Mouse (Mus musculus) left cerebral cortex, postnatal 10 days (tissue): ENCODE data around the gene Cldn3. TPM values are rescaled to one million over a fixed set of nuclear protein-coding genes. Genes with fewer than 3 reads are reported as not detected.

ENCODE experiments used
- DNase-seq, 2 experiments: peaks; one replicate each; pipeline ENCODE4 v3.0.0; 2021 to 2022; ENCODE audit warnings: low spot score in 2 of 2, mixed read lengths in 1 of 2; ENCODE audit errors: extremely low spot score in 1 of 2
- intact Hi-C: fragments of 180-260 bp; cut with DNase I; formaldehyde crosslinking; loops from one replicate; pipeline ENCODE4 v1.15.1; 2025
- total RNA-seq, 2 experiments: library from RNA; stranded (reverse); gene quantifications; 2 replicates each; pipeline ENCODE4 v1.2.3; 2021

The Cldn3 gene
- total RNA-seq, 2 experiments from 2014 or later, result 1.0 to 2.3 TPM

- intact Hi-C loops, result loop anchor here (5.0 kb wide), 1 partner anchor 40 kb away; the partner anchor contains the start of genes Bud23 and Dnajc30
- peak in 1 of 2 experiments; percentile 79 for DNase-seq
These were observed 35.8 kb downstream of the Cldn3 start for GRCm38 (mm10) chr5:135021814-135022213.

- intact Hi-C loops, result loop anchor here (5.0 kb wide), 1 partner anchor 39 kb away; the partner anchor contains the start of genes Bud23 and Dnajc30
- peak; percentile 86 to 96 for DNase-seq
These were observed 37.5 kb downstream of the Cldn3 start, which contains the start of gene Stx1a for GRCm38 (mm10) chr5:135023344-135024173. Gene Stx1a (plus strand): TSS chr5:135023482.

DNA sequence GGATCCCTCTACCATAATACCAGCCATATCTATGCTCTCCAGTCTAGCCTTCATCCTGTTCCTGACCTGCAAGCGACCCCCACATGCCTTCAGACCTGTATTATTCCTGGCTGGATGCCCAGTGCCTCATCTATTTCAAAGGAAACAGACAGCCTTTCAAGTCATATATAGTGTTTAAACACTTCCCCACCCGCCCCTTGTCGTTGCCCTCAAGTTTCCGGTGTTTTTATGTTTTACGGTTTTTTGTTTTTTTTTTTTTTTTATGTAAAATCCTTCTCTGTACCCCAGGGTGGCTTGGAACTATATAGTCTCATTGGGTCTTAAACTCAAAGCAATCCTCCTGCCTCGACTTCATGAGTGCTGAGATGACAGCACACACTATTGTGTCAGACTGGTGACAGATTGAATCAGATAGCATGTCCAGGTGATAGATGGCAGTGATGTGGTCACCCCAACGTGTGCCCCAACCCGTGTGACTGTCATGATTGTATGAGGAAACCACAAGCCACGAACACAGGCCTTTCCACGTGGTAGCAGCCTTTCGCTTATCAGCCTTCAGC lies 38.7 kb downstream of the Cldn3 start:
- peak in 1 of 2 experiments; percentile 83 for DNase-seq
- intact Hi-C loops, result loop anchor here (5.0 kb wide), 1 partner anchor 38 kb away; the partner anchor contains the start of genes Bud23 and Dnajc30

GRCm38 (mm10) chr5:135025899-135026298 lies 39.9 kb downstream of the Cldn3 start:
- peak in 1 of 2 experiments; percentile 69 for DNase-seq
- intact Hi-C loops, result no loop called here

DNA sequence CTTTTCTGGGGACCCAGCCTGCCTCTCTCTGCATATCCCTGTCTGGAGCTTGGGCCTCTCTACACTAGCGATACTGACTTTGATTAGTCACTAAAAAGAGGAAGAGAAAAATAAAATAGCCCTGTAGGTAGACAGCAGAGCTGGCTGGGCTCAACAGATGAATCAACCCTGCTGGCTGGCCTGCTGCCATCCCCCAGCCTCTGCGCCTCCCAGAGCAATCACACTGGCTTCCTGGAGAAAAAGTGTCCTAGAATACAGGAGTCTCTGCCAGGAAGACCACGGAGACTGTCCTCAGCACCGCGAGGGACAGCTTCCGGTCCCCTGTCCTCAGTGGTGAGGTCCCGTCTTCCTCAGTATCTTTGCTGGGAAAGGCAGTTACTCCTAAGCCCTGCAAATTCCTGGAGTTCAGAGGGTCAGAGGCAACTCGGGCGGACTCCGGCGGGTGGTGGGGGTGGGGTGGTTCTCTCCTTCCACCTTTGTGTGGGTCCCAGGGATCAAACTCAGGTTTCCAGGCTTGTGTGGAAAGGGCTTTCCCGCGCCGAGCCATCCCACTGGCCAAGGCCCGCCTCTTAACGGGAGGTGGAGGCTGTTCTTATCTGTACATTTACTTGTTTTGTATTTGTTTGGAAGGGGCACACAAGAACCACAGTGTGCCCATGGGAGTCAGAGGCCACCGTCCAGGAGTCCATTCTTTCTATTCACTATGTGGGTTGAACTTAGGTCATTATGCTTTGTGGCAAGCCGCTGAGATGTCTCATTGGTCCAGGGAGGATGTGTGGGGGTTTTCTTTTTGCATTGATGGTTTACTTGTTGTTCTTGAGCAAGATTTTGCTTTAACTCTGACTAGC lies 43.2 kb downstream of the Cldn3 start:
- intact Hi-C loops, result no loop called here
- DNase-seq, result peak in 1 of 2 experiments; percentile 81

DNA sequence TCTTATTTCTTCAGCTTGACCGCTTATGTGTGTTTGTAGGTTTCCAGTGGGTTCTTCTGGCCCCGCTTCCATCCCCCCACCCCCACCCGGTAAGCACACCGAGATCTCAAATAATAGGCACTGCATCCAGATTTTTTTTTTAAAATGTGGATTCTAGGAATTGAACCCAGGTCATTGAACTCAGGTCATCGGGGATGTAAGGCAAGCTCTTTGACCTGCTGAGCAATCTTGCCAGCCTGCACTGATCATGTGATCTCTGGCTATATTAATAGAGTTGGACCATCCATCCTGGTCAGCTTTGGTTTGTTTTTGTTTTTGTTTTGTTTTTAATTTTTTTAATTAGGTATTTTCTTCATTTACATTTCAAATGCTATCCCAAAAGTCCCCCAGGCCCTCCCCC lies 46.6 kb downstream of the Cldn3 start:
- intact Hi-C loops, result no loop called here
- DNase-seq, result no peak

DNA sequence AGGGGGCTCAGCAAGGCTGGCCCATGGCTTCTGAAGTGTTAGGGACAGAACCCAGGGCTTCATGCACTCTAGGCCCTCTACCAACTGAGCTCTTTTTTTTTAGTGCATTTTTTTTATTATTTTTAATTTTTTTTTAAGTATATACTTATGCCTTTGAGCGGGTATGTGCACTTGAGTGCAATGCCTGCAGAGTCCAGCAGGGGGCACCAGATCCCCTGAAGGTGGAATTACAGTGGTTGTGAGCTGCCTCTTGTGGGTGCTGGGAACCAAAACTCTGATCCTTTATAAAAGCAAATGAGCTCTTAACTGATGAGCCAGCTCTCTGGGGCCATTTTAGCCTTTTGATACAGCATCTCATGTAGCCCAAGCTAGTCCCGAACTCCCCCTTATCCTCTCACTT lies 48.6 kb downstream of the Cldn3 start:
- intact Hi-C loops, result no loop called here

DNA sequence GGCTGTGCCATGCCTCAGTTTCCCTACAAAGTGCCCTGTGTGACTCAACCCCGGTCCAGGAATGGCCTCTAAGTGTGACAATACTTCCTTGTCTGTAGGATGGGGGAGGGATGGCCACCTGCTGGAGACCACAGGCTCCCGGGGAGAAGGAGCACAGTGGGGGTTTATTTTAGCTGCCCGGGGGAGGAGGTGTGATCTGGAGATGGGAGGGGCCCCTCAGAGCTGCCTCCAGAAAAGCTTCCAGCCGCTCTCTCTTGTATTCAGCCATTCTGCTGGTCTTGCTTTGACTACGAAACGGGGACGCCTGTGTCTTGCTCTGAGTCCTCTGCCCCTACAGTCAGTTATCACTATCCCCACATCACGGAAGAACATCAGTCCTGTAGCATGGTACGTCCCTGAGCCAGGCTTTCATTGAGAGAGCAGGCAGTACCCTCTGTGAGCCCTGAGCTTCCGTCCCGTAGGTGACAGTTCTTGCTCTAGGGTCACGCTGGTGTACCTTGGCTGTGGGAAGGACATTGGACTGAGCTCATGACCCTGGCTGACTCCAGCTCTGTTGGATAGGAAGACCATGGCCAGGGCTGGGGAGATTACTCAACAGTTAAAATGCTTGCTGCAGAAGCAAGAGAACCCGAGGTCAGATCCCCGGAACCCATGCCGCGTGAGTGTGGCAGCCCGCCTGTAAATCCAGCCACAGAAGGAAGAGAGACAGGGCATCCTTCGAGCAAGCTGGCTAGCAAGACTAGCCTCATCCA lies 49.8 kb downstream of the Cldn3 start:
- DNase-seq, result peak in 1 of 2 experiments; percentile 73
- intact Hi-C loops, result no loop called here

More for the DNA sequence above, 48.6 kb downstream of the Cldn3 start:
- no peak for DNase-seq

Other genes starting within 250 kb of the Cldn3 start
- 10 to 100 TPM; 59.4 to 77.7 TPM for gene Eln, start 238.9 kb upstream of the Cldn3 start, total RNA-seq
- not detected for gene Tmem270, start 79.5 kb upstream of the Cldn3 start, total RNA-seq
- gene Cldn13, start 70.7 kb upstream of the Cldn3 start, total RNA-seq, result not detected
- 1 to 10 TPM; 8.7 to 8.9 TPM for gene Mettl27, start 53.8 kb upstream of the Cldn3 start, total RNA-seq
- not detected for gene Cldn4, start 39.3 kb upstream of the Cldn3 start, total RNA-seq
- 10 to 100 TPM; 49.8 to 52.5 TPM for gene Abhd11, start 22.9 kb downstream of the Cldn3 start, total RNA-seq
- gene Stx1a, start 37.3 kb downstream of the Cldn3 start, total RNA-seq, result 100 to 1,000 TPM; 367 to 390 TPM
- 10 to 100 TPM; 37.5 to 38.1 TPM for gene Dnajc30, start 78.0 kb downstream of the Cldn3 start, total RNA-seq
- 10 to 100 TPM; 39.7 to 50.1 TPM for gene Bud23, start 78.7 kb downstream of the Cldn3 start, total RNA-seq
- 10 to 100 TPM; 28.9 to 32.7 TPM for gene Vps37d, start 92.1 kb downstream of the Cldn3 start, total RNA-seq
- gene Mlxipl, start 103.7 kb downstream of the Cldn3 start, total RNA-seq, result 1 to 10 TPM; 3.6 to 4.0 TPM
- 10 to 100 TPM; 23.3 to 23.6 TPM for gene Tbl2, start 163.4 kb downstream of the Cldn3 start, total RNA-seq
- gene Bcl7b, start 182.1 kb downstream of the Cldn3 start, total RNA-seq, result 10 to 100 TPM; 29.4 to 33.0 TPM
- 10 to 100 TPM; 44.6 to 45.7 TPM for gene Baz1b, start 201.1 kb downstream of the Cldn3 start, total RNA-seq